Mouse (Mus musculus) forebrain, embryonic 11.5 days (tissue): Measurements from ENCODE around the gene Mustn1. TPM values are rescaled to one million over a fixed set of nuclear protein-coding genes. Genes with fewer than 3 reads are reported as not detected.

Source experiments
- polyA plus RNA-seq: library from polyadenylated mRNA; unstranded; fragments of >200 nt; fragmentation: Nextera tagmentation; extraction: Ambion mirVana; gene quantifications from 2 replicates; pipeline ENCODE4 v1.2.1, GENCODE M21; 2014

Gene Mustn1
- polyA plus RNA-seq, 1 experiment from 2014 or later: 0.51 TPM

Other genes starting within 250 kb of the Mustn1 start
- gene Rft1, start 224.8 kb upstream of the Mustn1 start, polyA plus RNA-seq: 11.3 and 11.4 TPM in 2 replicates
- gene Sfmbt1, start 164.4 kb upstream of the Mustn1 start, polyA plus RNA-seq: 27.1 and 29.2 TPM in 2 replicates
- 24.2 and 24.7 TPM in 2 replicates for gene Tmem110, start 53.6 kb upstream of the Mustn1 start, polyA plus RNA-seq
- not detected in 2 replicates for gene Itih4, start 7.3 kb downstream of the Mustn1 start, polyA plus RNA-seq
- 0.05 and 0.16 TPM in 2 replicates for gene Itih3, start 44.6 kb downstream of the Mustn1 start, polyA plus RNA-seq
- gene Itih1, start 64.1 kb downstream of the Mustn1 start, polyA plus RNA-seq: not detected in 2 replicates
- gene Nek4, start 72.2 kb downstream of the Mustn1 start, polyA plus RNA-seq: 22.4 and 24.4 TPM in 2 replicates
- gene Glt8d1, start 122.2 kb downstream of the Mustn1 start, polyA plus RNA-seq: 61.3 and 63.5 TPM in 2 replicates
- 224 and 251 TPM in 2 replicates for gene Spcs1, start 122.5 kb downstream of the Mustn1 start, polyA plus RNA-seq
- 135 and 136 TPM in 2 replicates for gene Pbrm1, start 139.9 kb downstream of the Mustn1 start, polyA plus RNA-seq
- gene Gnl3, start 140.0 kb downstream of the Mustn1 start, polyA plus RNA-seq: 110 and 120 TPM in 2 replicates
- 50.9 and 52.7 TPM in 2 replicates for gene Smim4, start 249.8 kb downstream of the Mustn1 start, polyA plus RNA-seq